Mouse (Mus musculus) thymus, adult 18-20 months (tissue): Measurements from ENCODE around the gene Tenm2.

Experiments
- DNase-seq, 2 experiments: peaks; one replicate each; pipeline ENCODE4 v3.0.0; 2022; ENCODE audit warnings: mixed read lengths in 2 of 2

Tenm2 gene

DNA sequence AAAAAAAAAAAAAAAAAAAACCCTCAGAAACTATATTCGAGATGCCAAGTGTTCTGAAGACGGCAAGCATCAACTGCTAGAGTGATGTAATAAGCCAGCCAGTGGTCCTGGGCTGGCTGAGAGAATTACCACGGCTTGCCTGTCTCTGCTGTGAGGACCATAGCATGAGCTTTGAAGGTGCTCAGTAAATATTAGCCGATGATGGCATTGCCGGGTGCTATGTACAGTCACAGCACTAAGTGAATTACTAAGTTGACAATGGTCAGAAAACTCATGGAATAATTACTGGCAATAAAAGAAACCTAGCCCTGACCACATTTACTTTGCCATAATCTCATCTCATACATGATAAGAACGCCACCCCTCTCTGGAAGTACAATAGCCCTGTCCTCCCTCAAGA lies 549.5 kb downstream of the Tenm2 start:
- no peak for DNase-seq

- DNase-seq, result no peak
These were observed 556.4 kb downstream of the Tenm2 start for GRCm38 (mm10) chr11:36679361-36679760.

- no peak for DNase-seq
These were observed 557.2 kb downstream of the Tenm2 start for GRCm38 (mm10) chr11:36678542-36678941.

DNA sequence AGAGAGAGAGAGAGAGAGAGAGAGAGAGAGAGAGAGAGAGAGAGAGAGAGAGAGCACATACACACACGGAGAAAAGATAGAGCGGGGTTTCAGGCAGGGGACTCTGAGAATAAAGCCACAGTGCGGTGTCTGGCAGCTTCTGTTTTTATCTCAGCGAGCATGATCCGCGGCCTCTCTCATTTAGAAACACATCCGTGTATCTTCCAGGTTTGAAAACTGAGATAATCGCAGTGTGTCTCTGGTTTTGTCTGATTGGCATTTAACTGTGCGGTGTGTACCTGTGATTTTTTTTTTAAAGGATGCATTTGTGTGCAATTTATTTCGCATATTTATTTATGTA lies 557.7 kb downstream of the Tenm2 start:
- no peak for DNase-seq

GRCm38 (mm10) chr11:36677321-36678056 lies 558.3 kb downstream of the Tenm2 start:
- no peak for DNase-seq

GRCm38 (mm10) chr11:36676446-36677284 lies 559.1 kb downstream of the Tenm2 start:
- DNase-seq, result no peak

DNA sequence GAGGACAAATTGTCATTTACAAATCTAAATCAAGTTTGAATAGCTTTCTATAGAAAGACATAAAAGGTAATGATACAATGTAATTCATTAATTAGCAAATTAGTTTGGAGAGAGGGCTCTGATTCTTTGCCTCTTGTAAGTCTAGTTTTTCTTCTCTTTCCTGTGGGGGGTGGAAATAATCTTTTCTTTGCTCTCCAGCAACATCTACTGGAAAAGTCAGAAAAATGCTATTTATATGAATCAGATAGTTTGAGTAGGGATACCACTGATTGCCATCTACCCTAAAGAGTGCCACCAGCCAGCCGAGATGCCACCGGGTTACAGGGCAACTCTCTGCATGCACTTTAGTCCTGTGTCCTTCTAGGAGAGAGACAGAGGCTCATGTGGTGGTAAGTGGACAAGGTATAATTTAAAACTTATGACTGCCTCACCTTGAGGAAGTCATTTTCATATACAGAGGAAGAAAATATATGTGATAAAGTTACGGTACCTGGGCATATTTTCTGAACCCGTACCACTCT lies 560.8 kb downstream of the Tenm2 start:
- no peak for DNase-seq

GRCm38 (mm10) chr11:36674141-36674540 lies 561.6 kb downstream of the Tenm2 start:
- no peak for DNase-seq

GRCm38 (mm10) chr11:36671196-36671595 lies 564.6 kb downstream of the Tenm2 start:
- no peak for DNase-seq

DNA sequence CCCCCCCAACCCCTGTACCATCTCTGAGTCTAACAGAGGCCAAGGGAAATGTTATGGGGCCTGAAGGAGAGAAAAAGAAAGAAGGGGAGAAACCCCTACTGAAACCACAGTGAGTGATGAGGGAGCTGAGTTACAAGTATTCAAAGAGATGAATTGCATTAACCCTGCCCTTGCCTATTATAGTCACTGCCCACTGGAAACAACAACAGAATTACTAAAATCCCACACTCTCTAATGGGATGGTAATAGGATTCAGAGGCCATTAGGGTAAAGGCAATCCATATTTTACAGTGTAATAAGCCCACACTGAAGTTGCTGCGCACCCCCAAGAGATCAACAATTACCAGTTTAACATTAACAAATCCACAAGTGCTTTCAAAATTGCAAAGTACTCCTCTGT lies 571.7 kb downstream of the Tenm2 start:
- no peak for DNase-seq

GRCm38 (mm10) chr11:36663571-36663970 lies 572.2 kb downstream of the Tenm2 start:
- no peak for DNase-seq

DNA sequence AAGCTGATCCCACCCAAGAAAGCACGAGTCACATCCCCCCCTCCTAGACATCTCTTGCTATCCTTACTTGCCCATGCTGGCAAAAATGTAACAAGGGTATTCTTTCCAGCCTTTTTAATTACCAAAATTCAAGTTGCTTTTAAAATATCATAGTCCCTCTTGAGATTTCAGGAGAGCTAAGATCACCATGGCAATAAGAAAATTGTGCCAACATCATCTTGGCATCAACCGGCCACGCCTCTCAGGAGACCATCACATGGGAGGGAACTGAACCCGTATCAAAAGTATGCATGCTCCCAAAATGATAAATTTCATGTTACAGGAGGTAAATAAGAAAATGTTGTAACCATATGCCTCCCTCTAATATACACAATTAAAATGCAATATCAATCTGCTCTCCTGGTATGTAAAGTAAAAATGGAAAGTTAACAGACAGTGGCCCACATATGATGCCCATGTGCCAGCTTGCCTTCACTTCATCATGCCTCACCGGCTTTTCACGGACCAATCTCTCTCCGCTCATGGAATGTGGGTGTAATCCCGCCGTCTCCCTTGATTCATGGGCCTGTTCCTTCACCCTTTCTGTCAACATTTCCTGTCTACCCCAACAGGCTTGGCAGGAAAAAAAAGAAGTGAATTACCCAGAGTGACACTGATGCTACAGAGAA lies 582.0 kb downstream of the Tenm2 start:
- no peak for DNase-seq

DNA sequence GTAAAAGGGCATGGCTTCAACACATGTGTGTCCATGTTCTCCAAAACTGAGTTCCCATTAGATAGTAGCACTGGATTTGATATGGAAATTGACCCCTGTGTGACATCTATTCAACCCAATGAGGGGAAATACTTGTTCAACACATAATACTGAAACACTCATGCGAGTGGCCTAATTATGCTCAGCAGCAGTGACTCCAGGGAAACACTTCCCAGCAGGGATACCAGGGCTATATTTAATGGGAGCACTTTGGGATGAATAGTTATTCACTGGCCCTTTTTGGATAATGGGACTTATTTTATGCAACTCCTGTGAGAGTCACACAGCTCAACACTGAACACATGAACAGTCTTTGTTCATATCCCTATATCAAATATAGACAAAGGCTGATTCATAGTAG lies 588.6 kb downstream of the Tenm2 start:
- DNase-seq, result no peak

DNA sequence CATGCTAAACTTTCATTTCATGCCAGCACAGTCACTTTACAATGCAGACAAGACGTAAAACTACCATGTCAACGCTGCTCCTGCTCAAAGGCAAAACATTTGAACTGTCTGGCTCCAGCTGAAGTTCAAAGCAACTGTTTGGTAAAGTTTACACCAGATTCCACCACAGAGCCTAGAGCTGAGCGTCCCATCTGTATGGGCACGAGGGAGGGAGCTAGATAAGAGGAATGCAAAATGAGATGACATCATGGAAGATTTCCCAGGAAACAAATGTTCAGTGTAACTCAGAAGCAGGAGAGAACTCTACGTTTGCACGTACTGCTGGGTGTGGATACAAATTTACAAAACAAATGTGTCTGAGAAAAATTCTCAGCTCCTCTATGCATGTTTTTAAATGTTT lies 600.7 kb downstream of the Tenm2 start:
- DNase-seq, result no peak

- DNase-seq, result no peak
These were observed 603.6 kb downstream of the Tenm2 start for GRCm38 (mm10) chr11:36632201-36632600.

GRCm38 (mm10) chr11:36613807-36614206 lies 622.0 kb downstream of the Tenm2 start:
- no peak for DNase-seq

DNA sequence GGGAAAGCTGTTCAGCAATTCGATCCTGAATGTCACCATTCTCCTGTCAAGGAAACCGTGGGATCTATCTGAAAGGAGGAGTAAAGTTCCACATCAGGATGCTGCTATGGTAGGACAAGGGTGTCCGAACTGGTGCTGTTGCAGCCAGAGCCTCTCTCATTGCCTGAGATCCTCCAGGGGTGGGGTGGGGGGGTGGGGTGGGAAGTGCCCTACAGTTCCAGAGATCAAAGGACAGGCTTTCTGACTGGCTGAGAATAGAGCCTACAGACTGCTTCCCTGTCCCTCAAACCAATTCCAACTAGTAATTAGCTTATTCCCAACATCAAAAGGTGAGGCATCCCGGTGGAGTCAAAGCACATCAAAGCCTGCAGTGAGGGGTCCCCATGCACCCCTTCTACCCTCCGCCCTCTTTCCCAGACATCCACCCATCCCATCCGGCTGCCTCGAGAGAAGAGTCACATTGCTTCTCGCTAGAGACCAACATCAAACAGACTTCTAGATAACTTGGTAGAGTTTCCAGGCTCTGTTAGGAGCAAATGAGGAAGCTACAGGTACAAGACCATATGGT lies 630.9 kb downstream of the Tenm2 start:
- no peak for DNase-seq

- no peak for DNase-seq
These were observed 631.5 kb downstream of the Tenm2 start for GRCm38 (mm10) chr11:36604272-36604671.

DNA sequence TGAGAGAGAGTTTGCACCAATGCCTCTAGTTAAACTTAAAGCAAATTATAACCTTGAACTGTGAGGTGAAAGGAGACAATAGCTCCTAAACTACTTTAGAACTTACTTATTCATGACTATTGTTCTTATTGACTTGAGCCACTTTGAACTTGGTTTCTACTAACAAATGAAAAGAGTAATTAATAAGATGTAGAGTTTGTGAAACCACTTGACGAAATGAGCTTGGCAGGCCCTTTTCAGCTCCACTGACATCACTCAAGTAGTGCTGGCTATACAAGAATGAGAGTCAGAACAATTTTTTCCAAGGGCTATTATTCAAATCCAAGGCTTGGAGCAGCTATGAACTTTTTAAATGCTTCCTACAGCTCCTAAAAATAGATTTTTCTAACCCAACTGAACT lies 643.3 kb downstream of the Tenm2 start:
- no peak for DNase-seq

GRCm38 (mm10) chr11:36566146-36566545 lies 669.6 kb downstream of the Tenm2 start:
- DNase-seq, result no peak

GRCm38 (mm10) chr11:36562851-36563250 lies 672.9 kb downstream of the Tenm2 start:
- DNase-seq, result no peak

DNA sequence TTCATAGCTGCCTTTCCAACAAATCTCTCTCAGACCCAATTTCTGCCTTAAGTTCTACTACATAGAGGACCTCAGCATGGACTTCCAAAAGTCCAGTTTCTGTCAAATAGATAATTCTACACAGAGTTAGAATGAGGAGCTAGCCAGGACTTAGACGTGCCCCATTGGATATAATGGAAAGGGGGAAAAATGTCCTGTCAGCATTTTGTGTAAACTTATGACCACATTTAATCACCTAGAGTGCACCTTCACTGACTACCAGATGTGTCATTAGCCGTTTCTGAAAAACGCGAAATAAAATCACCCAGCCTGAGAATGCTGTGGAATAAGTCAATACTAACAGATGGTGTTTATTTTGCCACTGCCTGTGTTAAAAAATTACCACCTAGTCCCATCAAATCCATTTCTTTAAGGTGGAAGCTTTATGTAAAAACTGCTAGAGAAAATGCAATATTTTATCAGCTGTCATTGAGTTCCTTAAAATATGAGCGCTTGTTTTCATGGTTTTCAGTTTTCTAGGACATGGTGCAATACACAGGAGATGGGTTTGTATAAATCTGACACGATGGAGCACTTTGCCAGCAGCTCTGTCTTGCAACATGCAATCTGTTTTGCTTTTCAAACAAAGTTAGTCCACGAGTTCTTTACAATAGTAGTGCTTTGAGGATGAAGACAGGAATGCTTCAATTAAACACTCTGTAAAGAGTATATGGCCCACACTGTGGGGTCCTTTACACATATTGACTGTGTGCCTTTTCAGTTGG lies 674.8 kb downstream of the Tenm2 start:
- no peak for DNase-seq
